Mouse (Mus musculus) embryo, embryonic 10.5 days (tissue): ENCODE data around the gene Fam133b.

Experiments used
- DNase-seq: peaks from one replicate; pipeline ENCODE4 v3.0.0-alpha.2; 2015; ENCODE audit warnings: low spot score

Gene Fam133b

GRCm38 (mm10) chr5:3543629-3544479, at the start of gene Fam133b:
Fam133b (plus strand) TSS chr5:3543833.
- DNase-seq = peak; percentile 94

DNA sequence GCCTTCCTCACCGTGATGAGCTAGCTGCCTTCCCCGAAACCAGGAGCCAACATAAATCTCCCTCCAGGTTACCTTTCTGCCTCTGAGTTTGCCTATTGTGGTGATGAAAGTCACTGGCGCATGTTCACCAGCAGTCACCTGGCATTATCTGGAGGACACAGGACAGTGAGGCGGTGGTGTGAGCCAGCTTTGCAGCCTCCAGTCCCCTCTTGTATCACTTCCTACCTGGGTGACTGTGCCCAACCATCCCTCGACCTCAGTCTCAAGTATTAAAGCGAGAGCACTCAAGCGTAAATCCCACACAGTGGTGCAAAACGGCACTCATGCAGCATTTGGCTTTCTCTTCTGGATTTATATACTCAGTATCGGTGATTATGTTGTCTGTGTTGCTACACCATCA, 49.7 kb upstream of the Fam133b start:
- DNase-seq = no peak

DNA sequence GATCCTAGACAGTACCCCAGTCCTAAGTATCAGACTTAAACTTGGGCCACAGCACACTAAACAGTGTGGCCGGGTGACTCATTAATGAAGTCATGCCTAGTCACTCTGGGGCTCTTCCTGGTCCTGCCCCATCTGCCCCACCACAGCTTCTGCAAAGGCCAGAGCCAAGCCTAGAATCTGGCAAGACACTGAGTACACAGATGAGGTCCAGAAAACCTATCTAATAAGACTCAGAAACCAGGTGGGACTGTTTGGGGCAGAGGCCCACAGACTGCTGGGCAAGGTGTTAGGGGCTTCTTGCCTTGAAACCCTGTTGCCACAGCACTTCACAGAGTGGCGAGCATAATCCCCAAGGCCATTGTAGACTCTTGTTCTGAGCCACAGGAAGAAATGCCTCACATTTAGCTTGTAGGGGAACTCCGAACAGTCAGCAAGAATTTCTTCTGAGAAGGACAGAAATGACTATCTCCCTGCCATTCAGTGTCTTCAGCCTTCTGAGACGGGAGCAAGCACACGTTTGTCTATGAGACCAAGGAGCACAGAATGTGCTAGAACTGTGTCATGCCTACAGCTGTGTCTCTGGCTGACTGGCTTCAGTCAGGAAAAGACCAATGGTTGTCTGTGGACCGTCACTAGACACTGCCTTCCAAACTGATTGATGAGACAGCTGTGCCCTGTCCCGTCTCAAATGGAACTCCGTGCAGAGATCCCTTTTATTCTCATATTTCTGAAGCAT, 49.0 kb upstream of the Fam133b start:
- no peak for DNase-seq

GRCm38 (mm10) chr5:3497505-3497925, 46.1 kb upstream of the Fam133b start:
- no peak for DNase-seq

DNA sequence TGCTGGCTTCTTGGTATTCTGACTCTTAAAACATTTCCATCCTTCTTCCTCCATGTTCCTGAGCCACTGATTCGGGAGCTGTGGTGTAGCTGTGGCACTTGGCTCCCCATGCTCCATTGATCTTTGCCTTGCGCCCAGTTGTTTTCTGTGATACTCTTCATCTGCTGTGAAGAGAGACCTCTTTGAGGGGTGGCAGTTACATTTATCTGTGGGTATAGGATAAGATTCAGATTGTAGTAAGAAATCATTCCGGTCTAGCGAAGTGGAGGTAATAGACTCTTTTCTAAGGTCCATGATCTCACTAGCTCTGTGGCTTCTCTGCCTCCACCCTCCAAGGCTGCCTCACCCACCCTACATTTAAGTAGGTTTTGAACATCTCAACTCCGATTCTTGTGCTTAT, 43.3 kb upstream of the Fam133b start:
- DNase-seq = no peak

DNA sequence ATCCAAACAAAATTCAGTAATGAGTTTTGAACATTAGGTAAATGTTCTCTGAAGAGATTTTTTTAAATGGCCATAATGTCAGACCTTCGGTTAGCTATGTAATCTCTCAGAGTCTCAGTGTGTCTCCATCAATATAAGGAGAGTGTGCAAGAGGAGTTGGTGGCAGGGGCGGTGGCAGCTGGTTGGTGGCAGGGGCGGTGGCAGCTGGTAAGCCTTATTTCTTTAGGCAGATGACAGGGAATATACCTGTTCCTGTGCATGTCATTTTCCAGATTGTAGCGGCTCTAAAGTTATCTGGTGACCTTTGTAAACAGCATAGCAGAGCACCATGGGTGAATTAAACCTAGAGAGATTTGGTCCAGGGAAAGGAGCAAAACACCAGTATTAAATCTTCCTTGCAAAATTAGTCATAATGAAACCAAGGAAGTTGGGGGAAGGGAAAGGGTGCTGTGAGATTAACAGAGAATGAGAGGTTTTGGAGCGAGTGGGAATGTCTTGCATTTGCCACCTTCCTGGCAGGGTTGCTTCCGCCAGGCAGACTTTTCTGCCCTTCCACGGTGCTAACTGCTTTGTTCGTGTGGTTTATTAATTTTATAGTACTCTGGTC, 42.6 kb upstream of the Fam133b start:
- no peak for DNase-seq

GRCm38 (mm10) chr5:3501564-3502001, 42.0 kb upstream of the Fam133b start:
- DNase-seq = no peak

DNA sequence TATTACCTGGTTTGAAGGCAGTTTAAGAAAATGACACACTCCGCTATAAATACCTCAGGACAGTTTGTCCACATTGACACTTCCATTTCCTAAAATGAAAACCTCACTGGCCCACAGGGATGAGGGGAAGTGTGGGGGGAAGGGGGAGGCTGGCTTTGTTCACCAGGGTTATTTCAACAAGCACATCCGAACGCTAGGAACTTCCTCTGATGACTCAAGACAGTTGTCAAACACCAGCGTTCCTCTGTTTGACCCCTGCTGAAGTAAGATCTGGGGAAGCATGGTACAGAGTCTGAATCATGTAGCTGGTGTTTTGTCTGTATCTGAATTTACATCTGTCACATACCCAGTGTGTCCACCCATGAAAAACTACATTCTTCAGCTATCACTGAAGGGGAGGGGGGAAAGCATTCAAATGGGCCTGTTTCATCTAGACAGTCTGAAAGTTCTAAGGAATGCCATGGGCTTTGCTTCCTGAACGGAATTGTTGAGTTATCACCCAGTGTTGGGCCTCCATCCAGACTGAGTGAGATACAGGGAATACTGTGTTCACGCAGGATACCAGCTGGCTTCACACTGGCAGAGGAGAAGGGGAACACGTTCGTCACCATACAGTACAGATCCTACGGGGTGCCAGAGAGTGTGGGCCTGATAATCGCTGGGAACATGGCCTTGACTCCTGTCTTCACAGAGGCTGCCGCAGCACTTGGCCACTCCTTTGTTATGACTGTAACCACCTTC, 40.9 kb upstream of the Fam133b start:
- peak; percentile 10 for DNase-seq

DNA sequence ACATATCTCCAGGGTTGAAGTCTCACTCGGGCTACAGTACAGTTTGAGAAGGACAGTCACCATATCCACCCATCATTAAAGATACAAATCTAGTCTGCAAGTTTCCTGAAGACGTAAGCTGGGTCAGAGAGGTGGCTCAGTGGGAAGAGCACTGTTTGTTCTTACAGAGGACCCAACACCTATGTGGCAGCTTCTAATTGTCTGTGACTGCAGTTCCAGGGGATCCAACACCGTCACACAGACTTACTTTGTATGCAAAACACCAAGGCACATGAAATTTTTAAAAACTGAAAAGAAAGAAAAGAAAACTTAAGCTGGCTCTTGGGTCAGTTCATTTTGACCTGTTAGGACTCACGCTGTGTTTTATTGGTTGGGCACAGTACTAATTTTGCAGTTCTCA, 40.3 kb upstream of the Fam133b start:
- DNase-seq = no peak

- DNase-seq = no peak
These were observed 39.8 kb upstream of the Fam133b start for GRCm38 (mm10) chr5:3503836-3504323.

DNA sequence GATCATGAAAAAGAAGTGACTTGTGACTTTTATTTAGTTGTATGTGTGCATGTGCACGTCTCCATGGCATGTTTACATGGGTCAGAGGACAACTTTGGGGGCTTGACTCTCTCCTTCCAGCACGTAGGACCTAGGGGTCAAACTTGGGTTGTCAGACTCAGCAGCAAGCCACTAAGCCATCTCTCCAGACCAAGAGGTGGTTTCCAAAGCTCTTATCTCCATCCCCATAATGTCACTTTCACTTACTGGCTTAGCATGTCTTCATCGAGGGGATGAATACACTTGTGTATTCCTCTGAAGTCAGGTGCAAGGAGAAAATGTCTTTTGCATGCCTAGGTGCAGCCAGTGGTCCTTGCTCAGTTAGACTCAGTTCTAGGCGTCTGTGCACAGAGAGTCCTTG, 39.2 kb upstream of the Fam133b start:
- DNase-seq = no peak

DNA sequence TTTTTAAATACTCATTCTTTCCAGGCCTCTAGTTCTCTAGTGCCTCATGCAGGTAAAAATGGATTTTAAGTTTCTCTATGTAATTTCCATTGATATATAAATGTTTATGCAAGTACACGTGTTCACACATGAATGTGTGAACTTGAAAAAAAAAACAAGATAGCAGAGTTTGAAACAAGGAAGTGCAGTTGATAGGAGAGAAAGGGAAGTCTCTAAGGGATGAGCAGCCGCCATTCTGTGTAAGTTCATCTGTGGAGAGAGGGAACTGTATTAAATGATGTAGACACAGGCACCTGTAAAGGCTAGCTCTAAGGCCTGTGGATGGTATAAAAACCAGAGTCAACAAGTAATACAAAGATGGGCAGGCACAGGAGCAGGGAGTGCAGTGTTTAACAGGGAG, 38.1 kb upstream of the Fam133b start:
- DNase-seq = no peak

DNA sequence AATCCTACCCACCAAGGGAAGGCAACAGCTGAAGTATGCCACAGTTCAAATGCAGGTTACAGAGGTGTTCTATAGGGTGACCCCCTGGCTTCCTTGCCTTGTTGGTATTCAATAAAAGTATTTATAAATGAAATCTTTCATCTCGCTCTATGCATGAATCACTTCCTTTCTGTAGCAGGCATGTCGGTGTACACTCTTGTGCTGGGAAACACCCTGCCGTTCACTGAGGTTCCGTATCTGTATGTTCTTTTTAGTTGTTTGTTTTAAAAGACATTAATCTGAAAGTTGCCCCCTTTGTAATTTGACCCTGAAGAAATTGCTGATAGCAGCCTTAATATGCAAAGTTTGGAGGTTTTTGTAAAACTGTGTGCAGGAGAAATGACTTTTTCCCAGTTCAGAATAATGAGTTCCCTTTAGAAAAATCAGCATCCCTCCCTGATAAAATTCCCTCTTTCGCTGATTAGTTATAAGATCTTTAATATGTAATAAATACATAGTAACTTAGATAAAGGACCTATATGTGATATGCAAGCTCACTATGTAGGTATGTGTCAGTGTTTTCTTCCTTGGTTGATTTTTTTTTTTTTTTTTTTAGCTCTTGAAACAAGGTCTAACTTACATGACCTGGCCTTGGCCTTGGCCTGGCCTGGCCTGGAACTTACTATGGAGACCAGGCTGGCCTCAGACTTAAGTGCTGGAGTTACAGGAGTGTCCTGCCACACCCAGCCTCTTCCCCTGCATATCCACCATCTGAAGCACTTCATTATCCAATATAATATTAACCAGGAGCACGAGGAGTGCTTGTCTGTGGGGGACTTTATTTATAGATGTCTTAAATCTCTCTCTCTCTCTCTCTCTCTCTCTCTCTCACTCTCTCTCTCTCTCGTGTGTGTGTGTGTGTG, 34.9 kb upstream of the Fam133b start:
- no peak for DNase-seq

DNA sequence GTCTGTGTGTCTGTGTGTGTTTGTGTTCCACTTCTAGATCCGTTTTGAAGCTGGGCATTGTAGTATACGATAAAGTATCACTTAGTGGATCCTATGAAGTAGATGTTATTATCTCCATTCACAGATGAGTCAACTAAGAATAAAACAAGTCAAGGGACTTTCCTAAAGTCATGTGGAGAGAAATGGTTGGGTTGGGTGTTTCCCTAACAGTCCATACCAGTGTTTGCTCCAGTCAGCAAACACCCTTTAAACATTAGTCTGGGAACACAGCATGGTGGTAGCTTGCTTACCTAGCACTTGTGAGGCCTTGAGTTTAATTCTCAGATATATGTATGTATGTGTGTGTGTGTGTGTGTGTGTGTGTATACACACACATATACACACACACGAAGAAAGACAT, 34.1 kb upstream of the Fam133b start:
- DNase-seq = no peak

DNA sequence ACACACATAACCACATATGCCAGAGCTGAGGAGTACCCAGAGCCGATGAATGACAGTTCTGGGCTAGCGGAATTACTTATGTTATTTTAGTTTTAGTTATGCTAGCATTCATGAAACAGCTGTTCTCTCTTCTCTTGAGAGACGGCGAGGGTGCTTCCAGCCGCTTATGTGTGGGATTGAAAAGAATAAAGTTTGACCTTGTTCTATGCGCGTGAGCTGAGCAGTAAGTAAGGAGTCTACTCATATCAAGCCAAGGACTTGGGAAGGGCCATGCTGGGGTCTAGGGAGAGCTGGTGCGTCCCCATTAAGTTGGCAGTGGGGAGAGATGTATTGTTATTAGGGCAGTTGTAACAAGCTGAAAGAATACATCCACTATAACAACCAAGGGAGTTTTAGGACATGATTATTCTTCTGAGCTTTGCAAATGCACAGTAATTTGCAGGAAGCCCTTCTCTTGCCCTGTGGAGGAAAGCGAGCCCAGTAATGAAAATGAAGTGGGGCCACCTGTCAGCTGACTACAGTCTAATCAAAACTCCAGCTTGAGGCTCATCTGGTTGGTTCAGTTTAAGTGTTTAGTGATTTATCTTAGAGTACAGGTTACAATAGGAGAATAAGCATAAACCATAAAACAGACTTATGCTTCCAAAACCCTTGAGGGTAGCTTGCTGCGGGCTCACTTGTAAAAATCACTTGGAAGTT, 32.4 kb upstream of the Fam133b start:
- no peak for DNase-seq

DNA sequence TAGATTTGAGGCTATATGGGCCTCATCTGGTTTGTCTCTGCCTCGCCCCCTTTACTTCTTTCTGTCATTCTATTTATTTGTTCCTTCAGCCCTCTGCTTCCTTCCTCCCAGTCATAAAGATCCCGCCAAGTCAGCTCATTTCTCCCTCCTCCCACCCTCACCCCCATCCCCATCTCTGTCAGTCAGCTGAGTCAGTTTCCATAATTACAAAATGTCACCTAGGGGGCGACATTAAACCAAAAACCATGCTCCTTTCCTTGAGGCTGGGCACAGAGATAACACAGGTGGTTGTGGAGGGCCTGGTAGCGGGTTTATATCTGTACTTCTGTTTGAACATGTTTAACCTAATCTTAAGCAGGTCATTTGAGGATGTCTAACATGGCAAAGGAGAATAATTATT, 31.0 kb upstream of the Fam133b start:
- peak; percentile 42 for DNase-seq

DNA sequence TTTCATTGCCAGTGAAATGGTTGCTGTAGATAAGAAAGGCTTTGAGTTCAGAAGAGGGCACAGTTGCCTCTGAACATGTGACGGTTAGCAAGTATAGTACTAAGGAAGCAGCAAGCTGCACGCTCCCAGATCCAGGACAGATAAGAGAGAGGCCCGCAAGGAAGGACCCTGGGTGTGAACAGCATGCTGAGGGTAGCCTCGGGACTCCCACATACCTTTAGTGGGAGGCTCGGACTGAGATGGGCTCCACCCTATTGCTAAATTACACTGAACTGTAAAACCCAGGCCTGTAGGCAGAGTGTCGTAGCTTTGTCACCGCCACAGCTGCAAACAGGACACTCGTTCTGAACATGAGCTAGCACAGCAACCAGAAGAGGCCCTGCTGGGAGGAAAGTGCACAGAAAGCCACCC, 28.7 kb upstream of the Fam133b start:
- no peak for DNase-seq

- DNase-seq = no peak
These were observed 28.2 kb upstream of the Fam133b start for GRCm38 (mm10) chr5:3515477-3515876.

DNA sequence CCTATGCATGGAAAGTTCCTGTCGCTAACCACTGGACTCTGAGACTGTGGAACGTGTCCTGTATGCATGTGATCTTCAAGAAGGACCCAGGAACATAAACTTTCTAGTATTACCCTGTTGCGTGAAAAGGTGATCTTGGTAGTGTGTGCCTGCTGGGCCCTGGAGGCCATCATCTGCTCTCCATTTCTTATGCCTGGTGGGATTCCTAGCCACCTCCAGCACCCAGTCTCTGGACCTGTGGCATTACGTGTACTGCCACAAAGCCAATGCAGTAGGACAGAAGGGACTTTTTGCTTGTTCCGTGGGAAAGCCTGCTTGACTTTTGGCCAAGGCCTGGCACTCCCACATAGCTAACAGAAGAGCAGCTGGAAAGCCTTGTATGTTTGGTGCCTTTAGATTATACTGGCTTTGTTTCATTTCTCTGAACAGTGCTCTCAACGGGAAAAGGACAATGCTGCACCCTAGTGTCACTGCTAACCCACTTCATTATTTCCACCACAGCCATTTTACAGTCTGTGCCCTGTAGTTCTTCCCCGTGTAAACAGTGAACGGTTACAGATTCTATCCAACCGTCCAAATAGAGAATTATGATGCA, 27.1 kb upstream of the Fam133b start:
- peak; percentile 42 for DNase-seq
